Mouse (Mus musculus) ovary, postnatal 36 days (tissue): Measurements from ENCODE around the gene Olfr1364.

Source experiments
- DNase-seq: peaks from one replicate; pipeline ENCODE4 v3.0.0; 2022; ENCODE audit warnings: low spot score, mixed read lengths

Olfr1364 gene

DNA sequence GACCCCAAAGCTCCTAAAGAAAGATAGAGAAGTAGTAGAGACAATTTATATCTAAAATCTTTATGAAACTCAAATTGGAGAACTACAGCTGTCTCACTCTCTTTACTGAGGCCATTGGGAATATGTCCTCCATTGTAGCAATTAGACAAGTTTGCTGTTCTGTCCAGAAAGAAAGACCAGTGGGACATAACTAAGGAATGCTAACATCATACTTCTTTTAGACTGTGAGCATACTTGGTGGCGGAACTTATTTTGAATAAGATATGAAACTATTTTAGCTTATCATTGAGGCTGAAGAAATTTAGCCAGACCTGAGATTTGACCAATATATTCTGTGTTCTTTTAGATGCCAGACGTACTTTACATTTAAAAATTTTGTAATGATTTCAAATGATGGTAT is at the start of gene Olfr1364:
Gene Olfr1364, minus strand, starts transcription at position 101 of the 400 bp plus-strand sequence.
- no peak for DNase-seq

GRCm38 (mm10) chr13:21613922-21614321 is 32.4 kb upstream of the Olfr1364 start, which contains the start of gene Olfr1362:
Olfr1362 (minus strand) TSS chr13:21614022.
- no peak for DNase-seq

DNA sequence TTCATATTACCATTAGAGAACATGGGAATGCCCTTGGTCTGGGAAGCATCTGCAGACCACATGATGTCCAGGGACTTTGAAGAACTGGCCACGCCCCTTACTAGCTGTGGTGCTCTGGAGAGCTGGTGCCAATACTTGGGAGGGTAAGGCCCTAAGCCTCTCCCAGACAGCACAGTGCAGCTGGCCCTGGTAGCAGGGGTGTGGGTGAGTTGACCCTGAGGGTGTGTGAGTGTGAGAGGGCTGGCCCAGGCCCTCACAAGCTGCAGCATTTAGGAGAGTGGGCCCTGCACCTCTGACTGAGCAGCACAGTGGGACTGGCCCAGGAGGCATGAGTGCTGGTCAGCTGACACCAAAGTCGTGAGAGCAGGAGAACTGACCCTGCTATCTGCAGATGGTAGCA is 10.1 kb upstream of the Olfr1364 start:
- DNase-seq: no peak

DNA sequence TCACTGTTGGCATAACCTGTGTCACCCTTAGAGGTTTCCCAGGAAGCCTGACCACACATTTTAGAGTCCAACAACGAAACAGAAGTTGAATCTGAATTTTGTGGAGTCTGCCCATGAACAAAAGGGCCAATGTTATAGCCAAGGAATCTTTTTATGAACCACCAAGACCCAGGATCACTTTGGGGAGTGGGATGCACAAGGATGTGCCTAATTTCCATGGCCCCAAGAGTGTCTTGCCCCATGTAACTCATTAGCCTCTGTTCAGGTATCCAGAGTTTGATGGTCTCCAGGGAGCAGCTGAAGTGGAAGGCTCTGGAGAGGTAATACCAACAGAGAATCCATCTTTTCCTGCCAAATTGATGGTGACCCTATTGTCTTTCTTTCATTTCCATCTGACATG is 21.8 kb downstream of the Olfr1364 start, which contains the start of gene Olfr1535:
Gene Olfr1535, minus strand, starts transcription at position 101 of the 400 bp plus-strand sequence.
- DNase-seq: no peak

DNA sequence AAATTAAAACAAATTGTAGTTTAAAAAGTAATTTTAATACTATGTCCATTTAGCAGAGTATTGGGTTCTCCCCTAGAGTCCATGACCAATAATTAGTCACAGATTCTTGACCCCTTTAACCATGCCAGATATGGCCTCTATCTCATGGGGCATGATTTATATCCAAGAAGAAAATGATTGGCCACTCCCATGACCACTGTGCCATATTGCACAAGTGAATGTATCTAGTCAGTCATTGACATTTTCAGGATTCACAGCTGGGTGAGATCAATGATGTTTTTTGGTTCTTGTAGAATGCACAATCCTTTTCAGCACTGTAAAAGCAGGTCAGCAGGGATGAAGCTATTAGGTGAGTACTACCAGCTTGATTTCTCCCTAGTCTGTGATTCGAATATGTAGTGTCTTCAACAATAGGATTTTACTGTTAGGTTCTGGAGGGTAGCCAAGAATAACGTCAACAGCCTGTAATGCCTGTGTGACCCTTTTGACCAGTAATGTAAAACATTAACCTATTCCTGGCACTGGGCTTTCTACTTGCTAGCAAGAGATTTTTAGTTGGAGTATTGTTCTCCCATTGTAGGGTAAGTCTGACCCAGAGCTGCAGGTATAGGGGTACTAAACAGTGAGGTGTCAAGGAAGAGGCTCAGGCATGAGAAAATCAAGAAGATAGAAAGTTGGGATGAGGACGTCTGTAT is 31.0 kb downstream of the Olfr1364 start:
- DNase-seq: no peak

DNA sequence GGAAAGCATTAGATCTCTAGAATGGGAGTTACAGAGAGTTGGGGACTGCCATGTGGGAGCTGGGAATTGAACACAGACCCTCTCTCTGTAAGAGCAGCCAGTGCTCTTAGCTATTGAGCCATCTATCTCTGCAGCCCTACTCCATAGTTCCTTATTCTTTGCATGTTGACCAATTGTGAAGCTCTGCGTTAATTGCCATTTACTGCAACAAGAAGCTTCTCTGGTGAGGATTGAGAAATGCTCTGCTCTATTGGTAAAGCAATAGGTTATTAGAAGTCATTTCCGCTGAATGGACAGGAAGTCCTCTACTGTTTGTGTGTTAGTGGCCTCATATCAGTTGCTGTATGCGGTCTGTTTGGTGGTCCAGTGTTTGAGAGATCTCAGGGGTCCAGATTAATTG is 32.1 kb downstream of the Olfr1364 start:
- no peak for DNase-seq

- DNase-seq: no peak
Observed at GRCm38 (mm10) chr13:21542708-21543107, 38.9 kb downstream of the Olfr1364 start, which contains the start of gene Olfr1366. Olfr1366 (minus strand) TSS chr13:21542808.

GRCm38 (mm10) chr13:21530781-21531201 is 50.8 kb downstream of the Olfr1364 start, which contains the start of gene Zkscan8:
Zkscan8 (minus strand) TSS chr13:21531120.
- peak; percentile 88 for DNase-seq

- DNase-seq: no peak
Observed at GRCm38 (mm10) chr13:21530136-21530535, 51.4 kb downstream of the Olfr1364 start.
